Mouse (Mus musculus) c-Kit-positive CD71-positive TER-119-positive erythroid progenitor cells, embryonic 14.5 days (primary cell): ENCODE measurements around the gene Adig.

Experiments used
- DNase-seq: peaks from one replicate; pipeline ENCODE4 v3.0.0-alpha.2; 2013; ENCODE audit warnings: low spot score

The Adig gene

DNA sequence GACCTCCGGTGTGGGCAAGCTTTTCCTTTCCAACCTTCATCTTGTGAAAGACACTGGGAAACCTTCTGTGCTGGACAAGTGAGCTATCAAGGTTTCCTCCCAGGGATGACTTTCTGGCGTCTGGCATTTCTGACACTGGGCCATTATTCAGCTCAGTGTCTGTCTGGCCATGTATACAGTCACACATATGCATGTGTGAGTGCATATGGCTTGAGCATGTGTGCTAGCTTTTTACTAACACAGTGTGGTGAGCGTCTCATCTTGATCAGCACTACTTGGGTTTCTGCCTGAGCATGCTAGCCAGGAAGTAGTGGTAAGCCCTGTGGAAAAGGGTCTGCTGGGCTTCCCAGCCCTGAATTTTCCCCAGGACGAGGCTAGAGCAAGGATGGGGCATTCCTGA, 38.9 kb downstream of the Adig start:
- DNase-seq, result no peak

DNA sequence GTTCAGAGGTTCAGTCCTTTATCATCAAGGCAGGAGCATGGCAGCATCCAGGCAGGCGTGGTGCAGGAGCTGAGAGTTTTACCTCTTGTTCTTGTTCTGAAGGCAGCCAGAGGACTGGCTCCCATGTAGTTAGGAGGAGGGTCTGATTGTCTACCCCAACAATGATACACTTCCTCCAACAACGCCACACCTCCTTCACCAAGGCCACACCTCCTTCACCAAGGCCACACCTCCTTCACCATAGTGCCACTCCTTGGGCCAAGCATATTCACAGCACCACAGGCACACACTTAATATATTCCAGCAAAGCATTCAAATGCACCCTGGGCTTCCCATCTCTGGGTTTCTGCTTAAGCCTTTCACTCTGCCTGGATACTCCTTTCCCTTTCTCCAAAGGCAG, 42.9 kb downstream of the Adig start:
- no peak for DNase-seq

DNA sequence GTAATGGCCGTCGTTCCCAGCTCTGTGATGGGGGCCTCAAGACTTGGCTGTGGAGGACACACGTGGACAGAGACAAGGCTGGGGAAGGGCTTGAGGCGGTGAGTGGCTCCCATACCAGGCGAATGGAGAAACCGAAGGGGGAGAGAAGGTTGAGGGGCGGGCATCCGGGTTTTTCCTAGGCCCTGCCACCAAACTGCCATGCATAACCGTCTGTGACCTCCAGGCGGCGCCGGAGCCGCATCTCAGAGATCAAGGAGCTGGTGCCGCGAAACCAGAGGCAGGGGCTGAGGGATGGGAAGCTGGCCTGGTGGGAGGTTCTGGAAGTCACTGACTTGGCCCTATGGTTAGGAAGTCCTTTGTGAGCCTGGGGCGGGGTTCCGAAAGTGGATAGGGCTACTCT, 44.3 kb downstream of the Adig start:
- DNase-seq, result peak; percentile 32

DNA sequence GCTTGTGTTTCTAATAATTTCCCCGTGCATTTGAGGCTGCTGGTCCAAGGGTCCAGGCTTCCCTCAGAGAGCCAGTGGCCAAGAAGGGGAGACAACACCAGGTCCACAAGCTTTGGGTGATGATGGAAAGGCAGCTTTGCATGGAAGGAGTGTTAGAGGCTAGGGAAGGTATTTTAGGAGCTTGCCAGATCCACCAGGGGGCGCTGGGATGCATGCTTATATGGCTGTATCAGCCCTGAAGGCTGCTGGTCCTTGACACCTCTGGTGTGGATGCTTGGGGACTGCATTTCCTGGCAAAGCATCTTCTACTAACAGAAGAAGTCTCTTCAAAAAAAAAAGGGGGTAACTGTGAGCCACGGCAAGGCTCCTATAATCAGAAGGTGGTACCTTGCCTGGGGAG, 47.7 kb downstream of the Adig start:
- DNase-seq, result peak; percentile 52

DNA sequence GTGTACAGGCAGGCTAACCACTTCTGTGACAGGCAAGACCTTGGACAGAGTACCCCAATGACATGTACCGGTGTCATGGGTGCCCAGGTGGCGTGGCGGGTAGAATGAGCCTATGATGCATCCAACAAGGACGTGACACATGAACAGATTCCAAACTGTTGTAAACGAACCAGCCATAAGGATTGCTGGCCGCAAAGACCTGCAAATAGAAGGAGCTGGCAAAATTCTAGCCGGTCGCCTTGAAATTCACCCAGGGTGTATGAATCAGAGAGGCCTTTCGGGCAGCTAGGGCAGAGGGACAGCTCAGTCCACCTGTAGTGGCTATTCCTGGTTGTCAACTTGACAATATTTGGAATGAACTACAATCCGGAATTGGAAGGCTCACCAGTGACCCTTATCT, 52.0 kb downstream of the Adig start:
- DNase-seq, result no peak

DNA sequence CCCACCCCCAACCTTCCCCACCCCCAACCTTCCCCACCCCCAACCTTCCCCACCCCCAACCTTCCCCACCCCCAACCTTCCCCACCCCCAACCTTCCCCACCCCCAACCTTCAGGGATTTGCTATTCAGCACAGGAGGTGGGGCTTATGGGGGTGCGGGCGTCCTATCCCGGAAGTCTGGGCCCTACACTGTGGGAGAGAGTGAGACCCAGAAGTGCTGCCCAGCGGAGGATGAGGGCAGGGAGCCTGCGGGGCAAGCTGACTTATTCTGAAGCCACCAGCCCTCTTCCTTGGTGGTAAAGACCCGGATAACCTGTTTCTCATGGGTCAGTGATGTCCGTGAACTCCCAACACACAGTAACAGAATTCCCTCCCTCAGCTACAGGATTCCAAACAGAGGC, 52.8 kb downstream of the Adig start:
- DNase-seq, result no peak

DNA sequence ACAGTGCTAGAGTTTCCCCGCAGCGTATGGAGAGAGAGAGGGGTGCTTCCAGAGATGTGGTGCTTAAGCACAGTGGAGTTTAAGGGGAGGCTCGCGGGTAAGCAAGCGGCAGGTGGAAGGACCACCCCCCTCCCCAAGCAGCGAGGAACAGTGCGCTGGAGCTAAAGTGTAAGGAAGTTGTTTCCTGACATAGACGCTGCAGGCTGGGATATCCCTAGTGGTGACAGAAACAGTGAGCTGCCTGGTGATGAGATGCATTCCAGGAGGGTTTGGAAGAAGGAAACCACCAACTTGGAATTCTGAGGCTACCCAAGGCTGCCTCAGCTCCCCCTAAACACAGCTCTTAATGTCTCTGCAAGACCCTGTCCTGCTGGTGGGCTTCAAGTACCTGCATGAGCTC, 53.4 kb downstream of the Adig start:
- no peak for DNase-seq

DNA sequence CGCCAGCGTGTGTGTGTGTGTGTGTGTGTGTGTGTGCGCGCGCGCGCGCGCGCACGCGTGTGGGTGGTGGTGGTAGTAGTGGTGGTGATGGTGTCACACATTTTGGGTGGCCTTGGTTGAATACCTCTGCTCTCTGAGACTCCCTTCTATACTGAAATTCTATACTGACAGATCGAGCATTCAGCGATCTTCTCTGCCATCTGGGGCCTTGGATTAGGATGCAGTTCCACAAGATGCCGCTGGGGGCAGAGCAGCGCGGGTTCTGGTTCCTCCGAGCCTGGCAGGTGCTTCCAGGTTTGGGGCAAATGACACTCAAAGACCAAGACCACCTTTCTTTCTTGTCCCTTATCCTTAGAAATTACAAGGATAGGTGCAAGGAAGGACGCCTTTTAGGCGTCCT, 53.8 kb downstream of the Adig start:
- peak; percentile 30 for DNase-seq

DNA sequence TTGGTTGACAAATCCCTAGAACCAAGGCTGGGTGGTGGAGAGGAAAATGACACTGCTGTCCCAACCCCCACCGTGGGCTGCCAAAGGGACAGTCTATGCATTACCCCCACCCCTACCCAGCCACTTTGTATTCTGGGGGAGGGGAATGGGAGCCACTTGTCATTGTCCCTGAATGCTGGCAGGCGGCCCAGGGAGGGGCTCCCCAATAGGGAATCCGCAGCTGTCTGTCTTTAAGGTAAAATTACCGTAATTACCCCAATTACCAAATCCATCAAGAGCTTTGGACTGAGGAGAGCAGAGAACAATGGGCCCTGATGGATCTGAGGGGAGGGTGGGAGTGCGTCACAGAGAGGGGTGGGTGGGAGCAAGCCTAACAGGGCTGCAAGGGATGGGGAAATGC, 54.3 kb downstream of the Adig start:
- no peak for DNase-seq
